Mouse (Mus musculus) yolk sac, embryonic 10.5 days (tissue): Measurements from ENCODE around the gene Col8a1.

Experiments used
- DNase-seq: peaks from one replicate; pipeline ENCODE4 v3.0.0-alpha.2; 2017; ENCODE audit warnings: low spot score

Gene Col8a1

DNA sequence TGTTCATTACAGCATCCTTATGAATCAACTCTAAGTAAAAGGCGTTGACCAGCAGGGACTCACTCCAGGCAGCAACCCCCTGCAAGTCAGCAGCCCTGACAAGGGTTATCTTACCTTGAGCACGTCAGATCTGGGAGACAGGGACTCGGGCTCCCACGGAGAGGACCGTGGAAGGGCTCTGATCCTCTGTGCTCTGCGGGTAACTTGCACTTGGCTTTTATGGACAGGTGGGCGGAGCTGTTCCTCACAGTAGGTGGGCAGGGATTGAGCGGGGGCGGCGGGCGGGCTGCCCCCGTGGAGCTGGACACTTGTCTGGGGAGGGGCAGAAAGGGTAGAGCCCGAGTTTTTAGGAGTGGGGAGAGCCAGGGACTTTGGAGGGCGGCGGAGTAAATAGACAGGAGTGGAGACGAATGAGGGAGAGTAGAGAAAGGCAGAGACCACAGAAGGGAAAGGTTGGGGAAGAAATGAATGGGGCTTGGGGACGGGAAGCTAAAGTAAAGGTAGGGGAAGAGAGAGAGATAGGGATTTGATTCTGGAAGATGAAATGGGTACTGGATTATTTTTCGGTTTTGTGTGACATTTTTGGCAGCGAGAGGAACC, at the start of gene Col8a1:
Col8a1 (minus strand) TSS at position 212 of the 600 bp plus-strand sequence.
- no peak for DNase-seq

DNA sequence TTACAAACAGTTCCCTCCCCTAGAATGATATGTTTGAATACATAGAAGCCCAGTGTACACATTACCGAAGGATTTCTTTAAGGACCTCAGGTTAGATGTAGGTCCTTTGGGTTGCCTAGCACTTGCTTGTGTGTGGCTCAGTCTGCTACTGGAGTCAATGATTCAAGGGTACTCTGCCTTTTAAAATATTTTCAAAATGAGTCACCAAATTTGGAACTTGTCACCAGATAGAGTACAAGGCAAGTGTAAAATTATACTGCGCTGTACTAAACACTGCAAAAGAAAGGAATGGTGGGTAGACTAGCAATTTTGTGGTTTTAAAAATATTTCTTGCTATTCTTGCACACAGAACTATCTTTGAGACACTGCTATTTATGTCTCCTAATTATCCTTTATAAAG, 47.3 kb upstream of the Col8a1 start:
- DNase-seq: no peak

- DNase-seq: no peak
Observed at GRCm38 (mm10) chr16:57796321-57796720, 41.8 kb upstream of the Col8a1 start.

DNA sequence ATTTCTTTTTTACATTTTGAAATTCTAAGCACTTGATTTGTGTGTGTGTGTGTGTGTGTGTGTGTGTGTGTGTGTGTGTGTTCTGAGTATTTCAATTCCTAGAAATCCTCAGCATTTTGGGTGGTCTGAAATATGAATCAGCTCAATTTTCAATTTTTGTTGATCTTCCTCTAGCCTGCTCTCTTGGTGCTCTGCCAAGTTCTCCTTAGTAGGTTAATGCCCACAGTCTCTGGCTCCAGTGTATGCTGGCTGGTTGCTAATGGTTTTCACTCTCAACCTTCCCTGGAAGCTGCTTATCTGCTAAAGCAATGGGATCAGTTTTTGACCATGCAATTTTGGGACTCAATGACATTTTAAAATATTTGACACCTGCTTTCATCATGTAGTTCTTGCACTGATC, 24.5 kb upstream of the Col8a1 start:
- no peak for DNase-seq

DNA sequence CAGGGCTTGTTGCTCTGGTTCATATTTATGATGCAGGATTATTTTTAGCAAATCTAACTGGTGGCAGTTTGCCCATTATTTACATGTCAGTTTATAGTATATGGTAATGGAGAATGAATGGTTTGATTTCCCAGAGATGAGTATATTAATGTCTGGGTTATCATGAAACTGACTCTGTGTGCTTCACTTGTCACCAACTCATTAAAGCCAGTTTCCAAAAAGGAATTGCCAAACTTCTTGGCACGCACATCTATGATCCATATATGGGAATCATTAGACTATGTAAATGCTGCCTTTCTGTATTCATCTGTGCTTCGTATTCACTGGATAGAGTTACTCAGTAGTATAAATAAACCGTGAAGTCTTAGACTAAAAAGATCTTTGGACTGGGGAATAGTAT, 11.1 kb upstream of the Col8a1 start:
- DNase-seq: no peak

DNA sequence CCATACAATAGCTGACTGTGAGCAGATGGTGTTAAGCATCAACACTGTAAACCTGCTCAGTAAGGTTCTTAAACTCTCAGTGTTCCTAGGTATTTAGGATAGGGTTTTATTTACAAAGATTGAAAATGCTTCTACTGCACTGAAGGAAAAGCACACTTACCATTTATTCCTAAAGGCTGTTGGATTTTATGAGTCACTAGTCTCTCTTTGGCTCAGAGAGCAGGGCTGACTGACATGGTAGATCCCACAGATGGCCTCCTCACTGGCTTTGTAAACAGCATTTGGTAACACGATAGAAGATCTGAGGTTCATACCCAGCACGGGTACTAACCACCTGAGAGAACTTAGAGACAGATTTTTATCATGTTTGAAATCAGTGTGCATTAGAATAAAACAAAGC, 5.3 kb upstream of the Col8a1 start:
- DNase-seq: no peak

- no peak for DNase-seq
Observed at GRCm38 (mm10) chr16:57755708-57756107, 1.2 kb upstream of the Col8a1 start.

- DNase-seq: no peak
Observed at GRCm38 (mm10) chr16:57755241-57755640, 704 bp upstream of the Col8a1 start.

- DNase-seq: no peak
Observed at GRCm38 (mm10) chr16:57753539-57754280, 827 bp downstream of the Col8a1 start.

- DNase-seq: no peak
Observed at GRCm38 (mm10) chr16:57750549-57750948, 4.0 kb downstream of the Col8a1 start.

- no peak for DNase-seq
Observed at GRCm38 (mm10) chr16:57748093-57748492, 6.4 kb downstream of the Col8a1 start.

GRCm38 (mm10) chr16:57747357-57748056, 7.0 kb downstream of the Col8a1 start:
- no peak for DNase-seq

GRCm38 (mm10) chr16:57740169-57740568, 14.4 kb downstream of the Col8a1 start:
- no peak for DNase-seq

DNA sequence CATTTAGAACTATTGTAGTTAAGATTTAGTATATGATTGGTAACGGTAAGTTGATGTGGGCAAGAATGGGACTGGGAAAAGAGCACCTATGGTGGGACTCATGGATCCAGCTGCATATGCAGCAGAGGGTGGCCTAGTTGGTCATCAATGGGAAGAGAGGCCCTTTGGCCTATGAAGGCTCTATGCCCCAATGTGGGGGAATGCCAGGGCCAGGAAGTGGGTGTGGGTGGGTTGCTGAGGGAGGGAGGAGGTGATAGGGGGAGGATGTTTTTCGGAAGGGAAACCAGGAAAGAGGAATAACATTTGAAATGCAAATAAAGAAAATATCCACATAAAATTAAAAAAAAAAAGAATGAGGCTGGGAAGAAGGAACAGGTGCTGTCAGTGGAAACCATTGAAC, 19.6 kb downstream of the Col8a1 start:
- no peak for DNase-seq

DNA sequence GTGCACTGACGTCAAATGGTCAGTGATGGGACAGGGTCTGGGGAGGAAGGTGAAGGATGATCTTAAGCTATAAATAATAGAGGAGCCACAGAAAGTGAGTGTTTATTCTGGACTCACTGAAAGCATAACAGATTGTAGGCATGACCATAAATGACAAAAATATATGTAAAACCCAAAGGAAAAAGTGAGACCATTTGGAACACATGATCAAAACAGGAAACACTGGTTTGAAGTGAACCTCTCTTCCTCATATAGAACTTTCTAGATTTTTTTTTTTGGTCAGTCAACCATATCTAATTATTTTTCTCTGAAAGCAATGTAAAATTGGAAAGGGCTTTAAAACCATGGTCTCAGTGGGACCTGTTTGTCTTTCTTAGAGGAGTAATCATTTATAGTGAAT, 21.0 kb downstream of the Col8a1 start:
- DNase-seq: no peak

GRCm38 (mm10) chr16:57733139-57733538, 21.4 kb downstream of the Col8a1 start:
- no peak for DNase-seq

DNA sequence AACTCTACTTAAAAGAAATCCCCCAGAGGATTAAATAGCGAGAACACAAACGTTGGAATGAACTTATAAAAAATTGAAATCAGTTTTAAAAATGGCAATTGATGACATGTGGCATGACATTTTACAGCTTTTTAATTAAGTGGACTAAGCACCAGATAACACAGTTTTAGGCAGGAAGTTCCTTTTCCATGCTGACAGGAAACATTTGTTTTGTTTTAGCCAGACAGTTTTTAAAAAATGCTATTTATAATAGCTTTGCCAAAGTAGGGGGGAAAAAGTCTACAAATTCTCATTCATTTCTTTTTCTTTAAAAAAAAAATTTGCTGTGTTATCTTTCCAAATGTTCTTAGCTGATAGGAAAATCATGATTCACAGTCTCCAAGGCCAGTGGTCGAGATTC, 29.6 kb downstream of the Col8a1 start:
- DNase-seq: no peak

DNA sequence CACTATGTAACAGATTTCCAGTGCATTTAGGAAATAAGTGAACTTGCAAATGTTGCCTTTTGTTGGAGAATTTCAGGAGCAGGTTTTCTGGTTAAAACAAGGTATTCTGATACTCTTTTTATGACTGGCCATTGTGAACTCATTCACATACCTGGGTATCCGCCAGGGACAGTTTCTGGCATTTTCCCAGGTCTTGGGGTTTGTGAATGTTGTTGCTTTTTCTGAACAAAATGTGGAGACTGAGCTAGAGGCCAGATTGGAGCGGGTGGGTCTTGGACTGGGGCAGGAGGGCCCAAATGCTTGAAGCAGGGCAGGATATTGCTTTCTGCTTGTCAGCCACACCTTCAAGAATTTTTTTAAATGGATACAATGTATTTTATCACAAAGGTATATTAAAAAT, 35.6 kb downstream of the Col8a1 start:
- DNase-seq: no peak

DNA sequence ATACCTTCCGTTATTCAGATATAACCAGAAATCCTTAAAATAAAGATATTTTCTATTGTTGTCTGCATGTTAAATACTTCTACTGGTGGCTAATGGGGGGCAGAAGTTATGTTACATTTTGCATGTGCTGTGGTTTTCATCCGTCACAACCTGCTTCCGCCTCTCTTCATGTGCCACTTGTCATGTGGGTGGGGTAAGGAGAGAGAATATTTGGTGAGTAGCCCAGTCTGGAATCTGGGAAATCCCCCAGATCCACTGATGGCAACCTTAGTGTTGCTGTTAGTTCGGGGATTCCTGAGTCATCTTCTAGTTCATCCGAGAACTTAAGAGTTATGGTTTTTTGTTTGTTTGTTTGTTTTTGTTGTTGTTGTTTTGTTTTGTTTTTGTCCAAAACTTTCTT, 55.8 kb downstream of the Col8a1 start:
- no peak for DNase-seq

- DNase-seq: no peak
Observed at GRCm38 (mm10) chr16:57694694-57695093, 59.8 kb downstream of the Col8a1 start.

DNA sequence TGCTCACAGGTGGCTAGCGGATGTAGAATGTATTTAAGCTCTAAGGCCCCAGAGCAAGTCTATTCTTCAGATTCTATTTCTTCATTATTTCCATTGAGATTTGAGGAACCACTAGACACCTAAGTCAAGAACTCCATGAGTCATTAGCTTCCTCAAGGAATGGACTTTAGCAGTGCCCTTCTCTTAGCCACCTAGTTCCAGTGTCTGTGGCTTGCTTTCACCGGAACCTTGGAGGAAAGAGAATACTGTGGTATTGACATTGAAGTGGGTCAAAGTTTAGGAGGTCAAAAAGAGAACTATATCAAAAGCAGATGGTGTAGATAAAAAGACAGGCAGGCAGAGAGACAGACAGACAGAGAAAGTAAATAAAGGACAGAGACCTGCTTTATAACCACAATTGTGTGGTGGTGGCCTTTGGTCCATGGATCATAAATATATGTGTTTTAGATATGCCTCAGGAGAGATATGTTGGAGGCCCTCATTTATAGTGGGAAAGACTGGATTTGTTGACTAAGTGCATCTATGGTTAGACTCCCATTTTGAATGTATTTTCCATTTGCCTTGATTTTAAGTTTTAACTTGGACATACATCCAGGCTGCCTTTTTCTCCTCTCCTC, 60.5 kb downstream of the Col8a1 start:
- no peak for DNase-seq

DNA sequence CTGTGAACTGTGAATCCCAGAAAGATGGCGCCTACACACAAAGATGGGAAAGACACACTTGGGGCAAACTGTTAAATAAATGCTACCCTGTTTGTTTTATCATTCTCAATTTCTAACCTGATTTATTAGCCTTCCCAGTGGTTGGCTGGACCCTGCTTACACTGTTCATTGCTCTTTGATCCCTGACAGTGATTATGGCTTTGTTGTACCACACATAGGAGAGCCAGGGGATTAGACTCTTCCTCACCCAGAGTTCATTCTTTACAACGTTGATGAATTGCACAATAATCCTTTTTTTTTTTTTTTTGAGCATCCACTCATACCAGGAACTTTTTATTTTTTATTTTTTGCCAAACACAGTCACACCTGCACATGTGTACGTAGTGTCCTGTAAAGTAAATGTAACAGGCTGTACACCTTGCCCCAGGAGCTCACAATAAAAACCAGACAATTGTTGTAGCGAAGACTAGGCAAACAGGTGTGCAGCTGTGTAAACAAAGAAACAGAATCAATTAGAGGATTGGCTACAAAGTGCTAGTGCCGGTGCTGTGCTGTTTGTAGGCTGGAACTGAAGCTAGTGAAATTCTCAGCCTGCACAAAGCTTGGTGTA, 68.6 kb downstream of the Col8a1 start:
- no peak for DNase-seq
